In genomic region chr2:45519550-45520152, GRCm38 (mm10) we compare ENCODE assay signal across 19 mouse cellular contexts.
A peak's percentile ranks its signal among the peaks of the same experiment; 100 is the strongest.
DNase-seq lines count a peak whose midpoint lies in the region; ATAC-seq and TF ChIP-seq lines count a peak whose summit lies in the region.
"Had no signal": no experiment of that assay in that cellular context is flagged by ENCODE, and none has a peak within 500 bp of the region (broad histone marks: within the 10 kb centered on the region; RNA-seq: fewer than 3 reads in every experiment).

No protein-coding gene starts in this region.

- no peak overlapping the region for H3K4me3 ChIP-seq in heart, embryonic 16.5 days (ENCODE audit: low read length)
- no peak overlapping the region for H3K4me3 ChIP-seq in intestine, postnatal 0 days (ENCODE audit: low read depth, low read length)
- H3K4me3 ChIP-seq: embryonic facial prominence, embryonic 15.5 days had no signal

- no peaks in the 10 kb centered on the region for H3K9me3 ChIP-seq in heart, embryonic 16.5 days (replicated peaks; ENCODE audit: control insufficient read depth, low read length)
- no peaks in the 10 kb centered on the region for H3K9me3 ChIP-seq in intestine, postnatal 0 days (ENCODE audit: control insufficient read depth)
- H3K9me3 ChIP-seq: embryonic facial prominence, embryonic 15.5 days had no signal

- peak overlapping the region; percentile 32 for H3K4me2 ChIP-seq in heart, embryonic 16.5 days (ENCODE audit: low read depth, low read length)
- no peak overlapping the region for H3K4me2 ChIP-seq in intestine, postnatal 0 days (replicated peaks; ENCODE audit: low read depth)
- H3K4me2 ChIP-seq: embryonic facial prominence, embryonic 15.5 days had no signal

- intact Hi-C loops in heart, postnatal 25 days (cut with DNase I), result no loop called here

- ATAC-seq in heart, embryonic 16.5 days (replicated peaks; ENCODE audit: extremely low read depth, insufficient read depth, low FRiP score), result peak; percentile 77
- ATAC-seq in intestine, postnatal 0 days, result peak; percentile 90
- ATAC-seq: forebrain, embryonic 14.5 days; hindbrain, embryonic 16.5 days; lung, postnatal 0 days had no signal

- H3K9ac ChIP-seq in heart, embryonic 16.5 days (ENCODE audit: low read length), result no peak overlapping the region
- no peak overlapping the region for H3K9ac ChIP-seq in intestine, postnatal 0 days (ENCODE audit: low read depth, low read length)
- H3K9ac ChIP-seq: embryonic facial prominence, embryonic 15.5 days had no signal

- DNase-seq in heart, postnatal 25 days (ENCODE audit: low spot score), result no peak
- peak; percentile 27 for DNase-seq in embryo, embryonic 10 days (ENCODE audit: low spot score)
- peak; percentile 28 for DNase-seq in embryo, embryonic 10.5 days (ENCODE audit: low spot score)
- no peak for DNase-seq in kidney, postnatal 14 days
- no peak for DNase-seq in natural killer cell, adult 2 months (ENCODE audit: low spot score in 2 of 2)
- DNase-seq: adrenal gland, adult 2 months; cerebellum, adult 11-12 months; cerebellum, postnatal 14 days; kidney, adult 18-20 months; kidney, postnatal 10 days; layer of hippocampus, postnatal 36 days; thymus, postnatal 14 days had no signal

- no peak for TF ChIP-seq CTCF in intestine, postnatal 0 days (IDR thresholded peaks at IDR 0.05; ENCODE audit: low read depth)

- peaks cover 10% of the 10 kb centered on the region; the same call in 1 of the 2 replicates for H3K4me1 ChIP-seq in heart, embryonic 16.5 days (ENCODE audit: control insufficient read depth, insufficient read depth, low read length)
- 0 out of 2 replicates have a peak, but pooled peaks cover 4% of the 10 kb centered on the region for H3K4me1 ChIP-seq in intestine, postnatal 0 days (replicated peaks; ENCODE audit: control insufficient read depth, insufficient read depth, low read length)
- H3K4me1 ChIP-seq: embryonic facial prominence, embryonic 15.5 days had no signal

- H3K27ac ChIP-seq in heart, embryonic 16.5 days (ENCODE audit: low read length), result peak overlapping the region; percentile 35; the same call in 1 of the 2 replicates
- no peak overlapping the region for H3K27ac ChIP-seq in intestine, postnatal 0 days (ENCODE audit: low read depth, low read length)
- H3K27ac ChIP-seq: embryonic facial prominence, embryonic 15.5 days; macrophage had no signal

- WGBS in heart, embryonic 16.5 days, result 17% methylated on average over 4 of the region's 4 CpGs
- WGBS in intestine, postnatal 0 days, result 19% methylated on average over 4 of the region's 4 CpGs

- no peaks in the 10 kb centered on the region for H3K27me3 ChIP-seq in heart, embryonic 16.5 days (ENCODE audit: control insufficient read depth, insufficient read depth, low read length)
- no peaks in the 10 kb centered on the region for H3K27me3 ChIP-seq in intestine, postnatal 0 days (replicated peaks; ENCODE audit: control insufficient read depth, insufficient read depth, low read length)
- H3K27me3 ChIP-seq: embryonic facial prominence, embryonic 15.5 days had no signal

- H3K36me3 ChIP-seq in heart, embryonic 16.5 days (ENCODE audit: control insufficient read depth, insufficient read depth), result no peaks in the 10 kb centered on the region
- no peaks in the 10 kb centered on the region for H3K36me3 ChIP-seq in intestine, postnatal 0 days (ENCODE audit: control insufficient read depth, insufficient read depth)
- H3K36me3 ChIP-seq: embryonic facial prominence, embryonic 15.5 days had no signal

Comparison
In these comparisons a context has a peak if more than half of its experiments do, and no peak if none do; other contexts are left out.
1. DNase-seq: peak in embryo, embryonic 10 days (single experiment) and embryo, embryonic 10.5 days (single experiment); none in heart, postnatal 25 days (single experiment), kidney, postnatal 14 days (single experiment) and natural killer cell, adult 2 months (0 of 2).